Mouse (Mus musculus) layer of hippocampus, adult 8-10 months (tissue): ENCODE data around the gene Sv2b. TPM values are rescaled to one million over a fixed set of nuclear protein-coding genes. Genes with fewer than 3 reads are reported as not detected.

Experiments
- DNase-seq, 2 experiments: peaks; one replicate each; pipeline ENCODE4 v3.0.0; 2022; ENCODE audit warnings: low spot score in 2 of 2
- total RNA-seq, 4 experiments: library from RNA; stranded (reverse); gene quantifications; 2 replicates each; pipeline ENCODE4 v1.2.4; 2022

The Sv2b gene
- total RNA-seq, 4 experiments from 2014 or later, result 269 to 356 (median 311) TPM

- DNase-seq, result peak; percentile 33 to 45
These were observed 13.7 kb downstream of the Sv2b start for GRCm38 (mm10) chr7:75295228-75295865.

- DNase-seq, result no peak
These were observed 16.8 kb downstream of the Sv2b start for GRCm38 (mm10) chr7:75292246-75292645.

GRCm38 (mm10) chr7:75290554-75290953 is 18.5 kb downstream of the Sv2b start:
- no peak for DNase-seq

- peak in 1 of 2 experiments; percentile 37 for DNase-seq
These were observed 21.8 kb downstream of the Sv2b start for GRCm38 (mm10) chr7:75287237-75287636.

- peak in 1 of 2 experiments; percentile 40 for DNase-seq
These were observed 26.1 kb downstream of the Sv2b start for GRCm38 (mm10) chr7:75282951-75283350.

GRCm38 (mm10) chr7:75282080-75282650 is 26.9 kb downstream of the Sv2b start:
- no peak for DNase-seq

GRCm38 (mm10) chr7:75281106-75281505 is 28.0 kb downstream of the Sv2b start:
- no peak for DNase-seq

- DNase-seq, result no peak
These were observed 31.2 kb downstream of the Sv2b start for GRCm38 (mm10) chr7:75277847-75278246.

GRCm38 (mm10) chr7:75276739-75277138 is 32.3 kb downstream of the Sv2b start:
- no peak for DNase-seq

GRCm38 (mm10) chr7:75274518-75274917 is 34.5 kb downstream of the Sv2b start:
- DNase-seq, result no peak

GRCm38 (mm10) chr7:75273633-75274032 is 35.4 kb downstream of the Sv2b start:
- DNase-seq, result no peak

- peak in 1 of 2 experiments; percentile 45 for DNase-seq
These were observed 37.1 kb downstream of the Sv2b start for GRCm38 (mm10) chr7:75271921-75272381.

- DNase-seq, result no peak
These were observed 37.8 kb downstream of the Sv2b start for GRCm38 (mm10) chr7:75271306-75271705.

- DNase-seq, result no peak
These were observed 41.8 kb downstream of the Sv2b start for GRCm38 (mm10) chr7:75267236-75267635.

GRCm38 (mm10) chr7:75265241-75265640 is 43.8 kb downstream of the Sv2b start:
- DNase-seq, result peak; percentile 51 to 65

- no peak for DNase-seq
These were observed 49.1 kb downstream of the Sv2b start for GRCm38 (mm10) chr7:75259945-75260344.

- DNase-seq, result no peak
These were observed 55.3 kb downstream of the Sv2b start for GRCm38 (mm10) chr7:75253611-75254250.

- DNase-seq, result peak in 1 of 2 experiments; percentile 48
These were observed 68.1 kb downstream of the Sv2b start for GRCm38 (mm10) chr7:75240754-75241507.

GRCm38 (mm10) chr7:75236386-75236785 is 72.7 kb downstream of the Sv2b start:
- DNase-seq, result no peak

GRCm38 (mm10) chr7:75224206-75224605 is 84.9 kb downstream of the Sv2b start:
- DNase-seq, result no peak

- no peak for DNase-seq
These were observed 86.2 kb downstream of the Sv2b start for GRCm38 (mm10) chr7:75222704-75223431.
